8 mouse cellular contexts compared by ENCODE assay signal in genomic region chr11:45795731-45796130, GRCm38 (mm10). TPM values are rescaled to one million over a fixed set of nuclear protein-coding genes. Genes with fewer than 3 reads are reported as not detected.
A peak's percentile ranks its signal among the peaks of the same experiment; 100 is the strongest.
DNase-seq lines count a peak whose midpoint lies in the region; ATAC-seq and TF ChIP-seq lines count a peak whose summit lies in the region.

No protein-coding gene starts in this region.

- peak; percentile 94 for DNase-seq in midbrain, embryonic 11.5 days (ENCODE audit: low spot score, missing footprints)
- peak; percentile 72 to 86 for DNase-seq in heart, adult 18-20 months
- DNase-seq in kidney, postnatal 14 days, result peak; percentile 82
- DNase-seq in liver, embryonic 13.5 days, result peak; percentile 68
- peak; percentile 61 for DNase-seq in retina, postnatal 1 day
- peak; percentile 77 for DNase-seq in thymus, postnatal 4 days

- no peaks in the 10 kb centered on the region for H3K36me3 ChIP-seq in midbrain, embryonic 11.5 days (ENCODE audit: control insufficient read depth, insufficient read depth, low read length)
- no peaks in the 10 kb centered on the region for H3K36me3 ChIP-seq in midbrain, embryonic 16.5 days (ENCODE audit: control insufficient read depth, insufficient read depth, low read length)
- no peaks in the 10 kb centered on the region for H3K36me3 ChIP-seq in liver, embryonic 13.5 days

- WGBS in midbrain, embryonic 11.5 days, result 7% methylated on average over 3 of the region's 3 CpGs
- 11% methylated on average over 3 of the region's 3 CpGs for WGBS in midbrain, embryonic 16.5 days
- 14% methylated on average over 3 of the region's 3 CpGs for WGBS in liver, embryonic 13.5 days (ENCODE audit: insufficient replicate concordance)

- no peak overlapping the region for H3K27ac ChIP-seq in midbrain, embryonic 11.5 days (ENCODE audit: low read depth, low read length)
- H3K27ac ChIP-seq in midbrain, embryonic 16.5 days (ENCODE audit: low read length), result no peak overlapping the region
- no peak overlapping the region for H3K27ac ChIP-seq in cortical plate, adult 2 months (ENCODE audit: insufficient read depth, low read length)
- H3K27ac ChIP-seq in liver, embryonic 13.5 days, result no peak overlapping the region; the same call in 1 of the 2 replicates

- peak; percentile 33; the same call in 1 of the 2 replicates for ATAC-seq in midbrain, embryonic 11.5 days (ENCODE audit: low FRiP score)
- ATAC-seq in midbrain, embryonic 16.5 days, result no peak
- peak; percentile 73 for ATAC-seq in liver, embryonic 13.5 days (ENCODE audit: low read depth)

- no peak for TF ChIP-seq POLR2A in cortical plate, adult 2 months (IDR thresholded peaks at IDR 0.05; ENCODE audit: extremely low read depth, insufficient read depth, low read length)

- TF ChIP-seq CTCF in cortical plate, adult 2 months (IDR thresholded peaks at IDR 0.05; ENCODE audit: extremely low read depth, insufficient read depth, low read length), result peak; percentile 60

- no peaks in the 10 kb centered on the region for H3K27me3 ChIP-seq in midbrain, embryonic 11.5 days (ENCODE audit: control insufficient read depth, insufficient read depth, low read length)
- H3K27me3 ChIP-seq in midbrain, embryonic 16.5 days (ENCODE audit: control insufficient read depth, insufficient read depth, low read depth, low read length), result no peaks in the 10 kb centered on the region
- no peaks in the 10 kb centered on the region for H3K27me3 ChIP-seq in liver, embryonic 13.5 days

- 0 out of 2 replicates have a peak, but pooled peaks cover under 1% of the 10 kb centered on the region for H3K4me1 ChIP-seq in midbrain, embryonic 11.5 days (ENCODE audit: control insufficient read depth, insufficient read depth, low read length)
- H3K4me1 ChIP-seq in midbrain, embryonic 16.5 days (ENCODE audit: control insufficient read depth, insufficient read depth, low read length), result peaks cover 2% of the 10 kb centered on the region
- H3K4me1 ChIP-seq in cortical plate, adult 2 months (ENCODE audit: control insufficient read depth, insufficient read depth, low read length), result no peaks in the 10 kb centered on the region
- peaks cover 39% of the 10 kb centered on the region for H3K4me1 ChIP-seq in liver, embryonic 13.5 days (replicated peaks)

- no peaks in the 10 kb centered on the region for H3K9me3 ChIP-seq in midbrain, embryonic 11.5 days (ENCODE audit: control insufficient read depth, low read length)
- H3K9me3 ChIP-seq in midbrain, embryonic 16.5 days (replicated peaks; ENCODE audit: control insufficient read depth, low read length, poor library complexity, severe bottlenecking), result no peaks in the 10 kb centered on the region
- no peaks in the 10 kb centered on the region for H3K9me3 ChIP-seq in liver, embryonic 13.5 days (replicated peaks)

- no peak overlapping the region for H3K4me2 ChIP-seq in midbrain, embryonic 11.5 days
- H3K4me2 ChIP-seq in midbrain, embryonic 16.5 days (ENCODE audit: low read length), result no peak overlapping the region
- no peak overlapping the region for H3K4me2 ChIP-seq in liver, embryonic 13.5 days

- H3K4me3 ChIP-seq in midbrain, embryonic 11.5 days (ENCODE audit: low read depth, low read length), result no peak overlapping the region
- no peak overlapping the region for H3K4me3 ChIP-seq in midbrain, embryonic 16.5 days (ENCODE audit: low read depth, low read length)
- no peak overlapping the region for H3K4me3 ChIP-seq in cortical plate, adult 2 months (ENCODE audit: insufficient read depth, low read length)
- no peak overlapping the region for H3K4me3 ChIP-seq in liver, embryonic 13.5 days (replicated peaks)

- H3K9ac ChIP-seq in midbrain, embryonic 11.5 days (ENCODE audit: low read length), result no peak overlapping the region
- no peak overlapping the region for H3K9ac ChIP-seq in midbrain, embryonic 16.5 days (ENCODE audit: low read depth, low read length)
- H3K9ac ChIP-seq in liver, embryonic 13.5 days, result peak overlapping the region; percentile 45; the same call in 1 of the 2 replicates

RNA-seq across cellular contexts. Expression of gene Clint1, which starts 56.1 kb away (rescaled TPM):
- polyA plus RNA-seq in midbrain, embryonic 11.5 days (2014; fragmentation: Nextera tagmentation; extraction: Ambion mirVana), result 60.9 and 63.5 TPM in 2 replicates
- polyA plus RNA-seq in midbrain, embryonic 16.5 days (2015; fragmentation: Nextera tagmentation; extraction: Ambion mirVana), result 38.7 and 42.6 TPM in 2 replicates
- polyA plus RNA-seq in cortical plate, adult 2 months (2012; rRNA removed), result 41.5 and 41.7 TPM in 2 replicates
- 10 to 100 TPM; 46.7 to 47.9 TPM for total RNA-seq in heart, adult 18-20 months (2021)
- 57.4 and 71.8 TPM in 2 replicates for polyA plus RNA-seq in liver, embryonic 13.5 days (2015; fragmentation: Nextera tagmentation; extraction: Ambion mirVana)
